Mouse (Mus musculus) layer of hippocampus, adult 9-11 months (tissue): ENCODE data around the gene Prss30.
A peak's percentile ranks its signal among the peaks of the same experiment; 100 is the strongest.

Experiments
- DNase-seq: peaks from one replicate; pipeline ENCODE4 v3.0.0; 2022

Gene Prss30

GRCm38 (mm10) chr17:23980297-23980909 lies at the start of gene Prss30:
Gene Prss30 (minus strand): TSS chr17:23980566.
- no peak for DNase-seq

- no peak for DNase-seq
These were observed 49.1 kb upstream of the Prss30 start for GRCm38 (mm10) chr17:24029477-24029876.

- DNase-seq, result no peak
These were observed 41.2 kb upstream of the Prss30 start for GRCm38 (mm10) chr17:24021375-24022199.

- no peak for DNase-seq
These were observed 40.3 kb upstream of the Prss30 start for GRCm38 (mm10) chr17:24020696-24021095.

GRCm38 (mm10) chr17:24015727-24016126 lies 35.4 kb upstream of the Prss30 start:
- no peak for DNase-seq

- DNase-seq, result no peak
These were observed 34.1 kb upstream of the Prss30 start for GRCm38 (mm10) chr17:24014433-24014965.

GRCm38 (mm10) chr17:24012921-24013320 lies 32.6 kb upstream of the Prss30 start:
- DNase-seq, result no peak

- DNase-seq, result no peak
These were observed 29.3 kb upstream of the Prss30 start for GRCm38 (mm10) chr17:24009617-24010016.

- no peak for DNase-seq
These were observed 27.7 kb upstream of the Prss30 start for GRCm38 (mm10) chr17:24008105-24008504.

- DNase-seq, result peak; percentile 37
These were observed 27.0 kb upstream of the Prss30 start for GRCm38 (mm10) chr17:24007391-24007790.

GRCm38 (mm10) chr17:24006930-24007329 lies 26.6 kb upstream of the Prss30 start:
- no peak for DNase-seq

- DNase-seq, result no peak
These were observed 24.7 kb upstream of the Prss30 start for GRCm38 (mm10) chr17:24005049-24005448.

GRCm38 (mm10) chr17:24004071-24004665 lies 23.8 kb upstream of the Prss30 start:
- DNase-seq, result no peak

- DNase-seq, result peak; percentile 86
These were observed 20.0 kb upstream of the Prss30 start for GRCm38 (mm10) chr17:24000404-24000803.

- DNase-seq, result no peak
These were observed 18.0 kb upstream of the Prss30 start for GRCm38 (mm10) chr17:23998383-23998782.

GRCm38 (mm10) chr17:23997901-23998300 lies 17.5 kb upstream of the Prss30 start, which contains the start of gene Prss22:
Gene Prss22 (minus strand): TSS chr17:23998100.
- DNase-seq, result no peak

- no peak for DNase-seq
These were observed 15.1 kb upstream of the Prss30 start for GRCm38 (mm10) chr17:23995421-23995820.

- DNase-seq, result no peak
These were observed 14.3 kb upstream of the Prss30 start for GRCm38 (mm10) chr17:23994667-23995066.

- DNase-seq, result peak; percentile 92
These were observed 13.4 kb upstream of the Prss30 start for GRCm38 (mm10) chr17:23993559-23994428.

GRCm38 (mm10) chr17:23992789-23993553 lies 12.6 kb upstream of the Prss30 start:
- DNase-seq, result no peak

GRCm38 (mm10) chr17:23989802-23990201 lies 9.4 kb upstream of the Prss30 start:
- DNase-seq, result no peak

- DNase-seq, result no peak
These were observed 4.6 kb upstream of the Prss30 start for GRCm38 (mm10) chr17:23984989-23985388.
